Mouse (Mus musculus): Measurements from ENCODE around the gene Rxfp4. TPM values are rescaled to one million over a fixed set of nuclear protein-coding genes. Genes with fewer than 3 reads are reported as not detected.

Gene Rxfp4
- polyA plus RNA-seq, 2 experiments from 2014 or later: 0.26 TPM; not detected in 1

- ATAC-seq: no peak
These were observed 25.4 kb downstream of the Rxfp4 start for GRCm38 (mm10) chr3:88627535-88627934.

GRCm38 (mm10) chr3:88627114-88627513 lies 25.8 kb downstream of the Rxfp4 start:
- ATAC-seq: no peak

DNA sequence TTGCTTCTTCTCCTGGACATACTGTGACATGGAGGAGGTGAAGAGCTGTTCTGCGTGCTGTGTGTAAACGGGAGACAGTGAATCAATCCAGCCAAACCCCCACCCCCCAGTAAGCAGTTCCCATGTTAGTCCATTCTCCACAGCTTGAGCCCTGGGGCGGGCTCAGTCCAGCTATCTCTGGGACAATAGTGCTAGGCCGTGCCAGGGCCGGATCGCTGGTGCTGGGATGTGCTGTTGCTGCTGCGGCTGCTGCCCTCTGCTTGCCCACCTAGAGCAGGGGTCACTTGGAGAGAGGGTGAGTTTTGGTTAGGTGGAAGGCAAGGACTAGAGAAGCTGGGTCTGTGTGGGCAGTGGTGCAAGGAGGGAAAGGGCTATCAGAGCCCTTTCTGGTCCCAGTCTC lies 26.6 kb downstream of the Rxfp4 start:
- no peak for ATAC-seq

DNA sequence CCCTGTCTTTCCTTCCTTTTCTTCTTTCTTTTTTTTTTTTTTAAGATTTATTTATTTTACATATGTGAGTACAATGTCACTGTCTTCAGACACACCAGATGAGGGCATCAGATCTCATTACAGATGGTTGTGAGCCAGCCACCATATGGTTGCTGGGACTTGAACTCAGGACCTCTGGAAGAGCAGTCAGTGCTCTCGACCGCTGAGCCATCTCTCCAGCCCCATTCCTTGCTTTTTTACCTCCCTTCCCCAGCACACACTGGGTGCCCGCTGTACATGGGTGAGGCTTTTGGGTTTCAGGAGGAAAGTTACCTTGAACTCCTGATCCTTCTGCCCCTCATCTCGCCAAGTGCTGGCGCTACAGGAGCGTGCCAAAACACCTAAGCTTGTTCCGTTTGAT lies 27.4 kb downstream of the Rxfp4 start:
- ATAC-seq: no peak

DNA sequence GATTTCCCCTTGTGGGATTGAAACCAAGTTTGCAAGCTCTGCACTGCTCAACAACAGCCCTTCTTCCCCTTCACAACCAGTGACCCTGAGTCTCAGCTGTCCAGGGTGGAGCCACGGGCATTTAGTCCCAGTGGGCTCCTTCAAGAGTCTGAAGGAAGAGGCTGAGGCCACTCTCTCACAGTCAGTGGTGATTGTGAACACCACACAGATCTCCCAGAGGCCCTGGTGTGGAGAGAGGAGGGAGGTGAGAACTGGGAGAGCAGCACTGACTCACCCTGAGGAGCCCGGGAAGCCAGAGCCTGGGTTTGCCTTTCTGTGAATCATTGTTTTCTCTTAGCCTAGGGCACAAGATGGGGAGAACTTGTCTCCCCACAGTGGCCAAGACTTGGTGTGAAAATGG lies 28.0 kb downstream of the Rxfp4 start:
- no peak for ATAC-seq

DNA sequence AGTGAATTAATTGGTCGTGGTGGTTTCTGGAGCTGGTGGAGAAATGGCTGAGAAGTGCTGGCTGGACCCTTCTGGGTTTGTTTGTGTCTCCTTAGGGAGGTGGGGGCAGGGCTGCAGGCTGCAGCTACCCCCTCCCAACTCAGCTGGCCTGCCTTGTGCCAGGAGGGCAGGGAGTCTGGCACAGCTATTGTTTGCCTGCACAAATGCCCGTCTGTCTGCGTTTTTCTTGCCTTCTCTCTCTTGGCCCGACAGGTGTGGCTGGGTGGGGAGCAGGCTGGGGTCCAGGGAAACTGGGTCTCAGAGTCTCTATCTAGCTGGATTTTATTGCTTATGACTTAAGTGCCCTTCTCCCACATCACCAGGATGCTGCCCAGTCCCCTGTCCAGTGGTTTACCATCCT lies 28.6 kb downstream of the Rxfp4 start:
- no peak for ATAC-seq

DNA sequence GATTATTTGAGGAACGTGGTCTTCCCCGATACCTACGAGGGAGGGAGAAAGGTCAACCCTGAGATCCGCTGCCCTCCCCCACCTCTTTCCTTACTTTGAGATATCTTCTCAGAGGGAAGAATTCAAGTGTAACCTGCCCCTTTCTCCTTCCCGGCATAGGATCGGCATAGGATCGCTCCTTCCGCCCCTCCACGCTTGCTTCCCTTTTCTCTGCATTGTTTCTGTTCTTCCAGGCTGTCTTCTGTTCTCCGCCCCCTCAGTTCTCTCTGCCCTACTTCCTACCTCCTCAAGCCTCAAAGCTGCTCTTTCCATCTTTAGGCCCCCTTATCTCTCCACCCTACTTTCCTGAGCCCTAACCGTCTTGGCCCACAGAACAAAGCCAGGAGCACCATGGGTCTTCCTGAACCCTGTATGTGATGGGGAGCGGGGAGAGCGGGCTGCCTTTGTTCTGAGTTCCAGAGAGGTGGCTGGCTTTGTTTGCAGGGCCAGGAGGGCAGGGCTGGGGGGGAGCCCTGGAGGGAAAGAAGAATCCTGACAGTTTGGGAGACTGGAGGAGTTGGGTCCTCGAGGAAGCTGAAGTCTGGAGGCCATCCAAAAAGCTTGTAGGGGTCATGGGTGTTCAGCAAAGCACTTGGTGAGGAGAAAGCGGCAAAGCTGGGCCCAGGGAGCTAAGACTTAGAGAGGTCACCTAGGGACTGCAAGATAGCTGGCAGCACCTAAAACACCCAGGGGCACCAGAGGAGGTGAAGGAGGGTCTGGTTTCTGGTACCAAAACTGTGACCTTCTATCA lies 29.4 kb downstream of the Rxfp4 start:
- ATAC-seq: no peak

GRCm38 (mm10) chr3:88622941-88623345 lies 30.0 kb downstream of the Rxfp4 start:
- ATAC-seq: peak; percentile 30

DNA sequence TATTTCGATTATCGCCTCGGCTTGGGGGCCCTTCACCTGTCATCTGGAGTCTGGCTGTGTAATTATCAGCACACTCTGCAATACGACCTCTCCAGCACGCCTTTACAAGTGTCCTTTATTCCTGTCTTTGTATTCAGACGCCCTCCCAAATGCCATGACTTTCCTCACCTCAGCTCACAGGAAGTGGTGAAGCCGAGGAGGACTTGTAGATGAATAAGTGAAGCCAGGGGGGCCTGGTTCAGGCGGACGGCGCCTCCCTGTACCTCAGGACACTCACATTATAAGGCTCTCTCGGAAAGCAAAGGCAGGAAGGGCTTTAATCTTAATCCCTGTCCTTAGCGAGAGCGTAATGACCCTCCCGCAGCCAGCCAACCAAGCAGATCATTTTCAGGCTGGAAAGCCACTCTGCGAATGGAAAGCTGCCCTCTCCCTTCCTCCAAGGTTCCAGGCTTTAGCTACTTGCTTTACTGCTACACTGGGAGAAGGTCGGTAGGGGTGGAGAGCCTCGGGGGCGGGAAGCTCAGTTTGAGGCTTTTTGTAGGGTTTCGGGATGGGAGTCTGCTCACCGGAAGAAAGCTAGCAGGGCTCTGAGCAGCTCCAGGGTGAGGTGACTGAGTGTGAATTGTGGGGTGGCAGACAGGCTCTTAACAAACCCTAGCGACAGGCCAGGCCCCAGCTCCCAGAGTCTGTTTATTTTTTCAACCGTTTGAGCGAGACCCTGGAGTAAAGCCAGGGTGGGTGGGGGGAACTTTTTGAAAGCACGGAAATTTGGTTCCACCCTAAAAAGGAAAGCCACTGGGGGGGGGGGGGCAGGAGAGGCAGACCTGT lies 30.6 kb downstream of the Rxfp4 start:
- ATAC-seq: peak; percentile 46

DNA sequence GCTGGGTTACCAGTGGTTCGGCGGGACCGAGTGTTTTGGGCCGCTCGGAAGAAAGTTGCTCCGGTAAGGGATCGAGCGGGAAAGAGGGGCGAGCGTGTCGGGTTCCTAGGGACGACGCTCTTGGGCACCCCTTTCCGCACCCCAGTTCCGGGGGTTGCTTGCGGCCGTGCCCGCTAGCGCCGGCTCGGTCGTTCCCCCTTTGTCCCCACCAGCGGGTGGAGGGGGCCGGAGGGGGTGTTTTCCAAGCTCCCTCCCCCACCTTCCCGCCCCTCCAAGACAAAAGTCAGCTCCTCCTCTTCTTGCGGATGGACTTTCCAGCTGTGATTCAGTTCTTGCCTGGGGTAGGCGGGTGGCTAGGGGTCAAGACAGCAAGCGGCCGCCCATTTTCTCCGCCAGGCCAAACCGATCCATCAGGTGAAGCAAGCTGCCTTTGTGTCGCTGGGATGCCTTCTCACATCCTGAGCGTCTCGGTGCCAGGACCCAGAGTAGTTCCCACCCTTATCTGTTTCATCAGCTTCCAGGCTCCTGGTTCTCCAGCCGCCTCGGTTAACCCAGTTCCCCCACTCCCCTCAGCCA lies 31.3 kb downstream of the Rxfp4 start:
- ATAC-seq: no peak

DNA sequence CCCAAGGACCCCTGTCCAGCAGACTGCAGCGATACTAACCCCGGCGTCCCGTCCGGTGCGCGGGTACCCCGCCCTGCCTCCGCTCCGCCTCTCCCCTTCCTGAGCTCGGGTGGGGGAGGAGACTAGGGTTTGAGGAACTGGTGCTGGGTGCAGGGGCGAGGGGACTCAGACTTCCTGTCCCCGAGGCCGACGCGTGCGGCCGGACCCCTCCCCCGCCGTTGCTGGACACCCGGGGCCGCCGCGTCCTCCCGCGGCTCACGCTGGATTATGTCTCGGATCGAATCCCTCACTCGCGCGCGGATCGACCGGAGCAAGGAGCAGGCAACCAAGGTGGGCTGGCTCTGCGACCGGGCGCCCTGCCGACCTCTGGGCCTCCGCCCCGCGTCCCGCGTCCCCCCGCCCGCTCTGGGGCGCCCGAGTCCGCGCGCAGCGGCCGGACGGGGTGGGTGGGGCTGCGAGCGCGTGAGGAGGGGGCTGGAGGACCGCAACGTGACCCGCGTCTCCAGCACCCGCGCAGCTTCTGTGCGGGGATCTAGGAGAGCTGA lies 31.9 kb downstream of the Rxfp4 start:
- peak; percentile 64 for ATAC-seq

- ATAC-seq: peak; percentile 30
These were observed 32.6 kb downstream of the Rxfp4 start for GRCm38 (mm10) chr3:88620146-88620991.

DNA sequence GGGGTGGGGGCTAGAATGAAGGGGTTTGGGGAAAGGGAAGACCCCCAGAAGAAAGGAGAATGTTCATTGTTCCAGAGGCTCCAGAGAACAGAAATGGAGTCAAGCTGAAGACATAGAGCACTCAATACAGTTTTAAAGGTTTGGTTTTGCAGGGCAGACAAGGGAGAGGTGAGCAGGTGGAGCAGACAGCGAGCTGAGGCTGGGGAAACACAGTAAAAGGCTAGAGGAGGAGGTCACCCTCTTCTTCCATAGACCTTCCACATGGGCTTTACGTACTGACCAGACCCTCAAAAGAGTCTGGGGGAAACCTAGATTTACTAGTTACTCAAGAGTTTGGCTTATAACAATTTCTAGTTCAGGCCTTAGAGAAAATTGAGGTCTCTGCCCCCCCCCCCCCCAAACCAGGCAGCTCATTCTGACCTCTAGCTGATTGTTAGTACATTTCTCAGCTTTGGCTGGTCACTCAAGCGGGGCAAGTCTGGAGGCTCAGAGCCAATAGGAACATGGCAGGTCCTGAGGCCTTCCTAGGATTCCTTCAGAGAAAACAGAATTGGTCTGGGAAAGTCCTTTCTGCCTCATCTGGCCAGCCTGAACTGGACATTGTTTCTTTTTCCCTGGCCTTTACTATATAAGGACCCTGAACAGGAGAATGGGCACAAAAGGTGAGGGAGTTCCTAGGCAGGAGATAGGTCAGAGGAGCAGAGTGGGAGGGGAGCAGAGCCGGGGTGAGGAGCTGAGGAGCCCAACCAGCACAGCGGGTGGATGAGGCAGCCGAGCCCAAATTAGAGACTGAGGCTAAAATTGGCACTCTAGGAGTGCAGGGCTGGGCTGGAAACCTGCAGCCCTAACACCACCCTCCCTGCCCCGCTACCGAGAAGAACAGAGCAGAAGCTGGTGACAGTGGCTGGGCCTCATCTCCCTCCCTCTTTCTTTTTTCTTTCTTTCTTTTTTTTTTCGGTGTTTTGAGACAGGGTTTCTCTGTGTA lies 33.5 kb downstream of the Rxfp4 start:
- ATAC-seq: no peak

- no peak for ATAC-seq
These were observed 34.7 kb downstream of the Rxfp4 start for GRCm38 (mm10) chr3:88618074-88618871.

DNA sequence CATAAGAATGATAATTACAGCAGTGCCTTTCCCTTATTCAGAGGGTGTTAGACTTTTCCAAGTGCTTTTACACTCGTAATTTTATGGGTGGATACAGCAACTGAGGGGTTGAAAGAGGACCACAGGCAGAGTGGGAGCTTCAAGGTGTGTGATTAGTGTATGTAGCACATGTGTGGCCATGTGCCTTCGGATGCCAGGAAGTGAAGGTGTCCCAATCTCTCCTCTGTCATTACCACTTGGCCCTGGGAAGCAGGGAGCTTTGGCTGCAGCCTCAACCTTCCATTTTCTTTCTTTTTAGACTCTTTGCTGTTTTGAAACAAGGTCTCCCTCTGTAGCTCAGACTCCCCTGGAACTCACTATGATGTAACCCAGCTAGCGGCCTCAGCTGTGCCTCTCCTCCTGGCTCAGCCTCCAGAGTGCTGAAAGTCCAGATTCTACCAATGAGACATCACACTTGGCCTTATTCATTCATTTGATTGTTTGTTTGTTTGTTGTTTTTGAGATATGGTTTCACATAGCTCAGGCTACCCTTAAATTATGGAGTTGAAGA lies 35.9 kb downstream of the Rxfp4 start:
- ATAC-seq: no peak

- no peak for ATAC-seq
These were observed 37.0 kb downstream of the Rxfp4 start for GRCm38 (mm10) chr3:88615902-88616391.

GRCm38 (mm10) chr3:88615117-88615516 lies 37.8 kb downstream of the Rxfp4 start:
- no peak for ATAC-seq

GRCm38 (mm10) chr3:88614418-88614817 lies 38.5 kb downstream of the Rxfp4 start:
- ATAC-seq: no peak

GRCm38 (mm10) chr3:88609066-88609465 lies 43.9 kb downstream of the Rxfp4 start:
- no peak for ATAC-seq

- ATAC-seq: no peak
These were observed 45.2 kb downstream of the Rxfp4 start for GRCm38 (mm10) chr3:88607758-88608138.
